Mouse (Mus musculus): ENCODE measurements around the gene Slc25a10.

DNA sequence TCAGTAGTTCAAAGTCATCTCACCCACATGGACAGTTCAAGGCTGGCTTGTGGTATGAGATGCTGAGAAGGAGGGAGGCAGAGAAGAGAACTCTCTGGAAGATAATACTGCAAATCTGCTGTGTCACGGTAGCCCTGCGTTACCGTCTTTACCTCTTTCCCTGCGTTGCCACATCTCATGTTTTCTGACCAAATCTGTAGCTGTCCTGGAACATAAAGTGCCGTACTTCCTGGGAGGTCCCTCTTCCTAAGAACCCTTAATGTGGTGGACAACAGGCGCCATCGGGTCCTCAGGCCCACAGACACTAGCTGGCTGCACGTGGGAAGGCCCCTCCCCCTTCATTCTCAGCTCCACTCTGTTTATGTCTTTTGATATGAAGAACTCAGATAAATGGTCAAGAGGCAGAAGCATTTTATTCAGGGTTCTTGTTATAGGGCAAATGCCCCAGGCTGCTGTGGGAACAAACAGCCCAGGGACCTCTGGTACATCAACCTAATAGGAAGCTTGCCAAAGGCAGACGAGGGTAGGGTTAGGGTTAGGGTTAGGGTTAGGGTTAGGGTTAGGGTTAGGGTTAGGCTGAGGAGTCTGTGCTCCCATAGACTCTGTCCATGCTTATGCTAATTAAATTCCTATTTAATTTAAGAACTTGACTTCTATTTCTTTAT is 36.2 kb downstream of the Slc25a10 start:
- TF ChIP-seq CTCF (IDR thresholded peaks at IDR 0.05; ENCODE audit: borderline replicate concordance, extremely low read depth, insufficient read depth, insufficient read length) = no peak
- no peak for TF ChIP-seq POLR2A (IDR thresholded peaks at IDR 0.05; ENCODE audit: borderline replicate concordance, extremely low read depth, insufficient read depth, insufficient read length, poor library complexity, severe bottlenecking)
